Mouse (Mus musculus): ENCODE measurements around the gene Ccdc43.

- TF ChIP-seq CTCF (IDR thresholded peaks at IDR 0.05): peak; percentile 86
- no peak for TF ChIP-seq EP300 (IDR thresholded peaks at IDR 0.05)
These were observed 7.4 kb downstream of the Ccdc43 start for GRCm38 (mm10) chr11:102690162-102690561.
